Mouse (Mus musculus) hindbrain, embryonic 15.5 days (tissue): ENCODE measurements at regions not wholly inside any gene's neighbourhood (a gene's known extent, or its start where the extent isn't known, plus 50 kb on each side); places are given as distances from the start of the nearest gene placed in this dataset.

Experiments used
- ATAC-seq: fragments of 200-750 bp; cut with Nextera tagmentation; 2 replicates; pipeline ENCODE4 v1.8.0; 2017; ENCODE audit warnings: low read depth, moderate number of reproducible peaks, moderate TSS enrichment; ENCODE audit not compliant: low FRiP score
- H3K27ac ChIP-seq: fragments of 300-500 bp; sonication (generic); replicated peaks from 2 replicates; pipeline ENCODE4 v1.5.1; 2015; ENCODE audit warnings: mild to moderate bottlenecking, inconsistent platforms
- H3K27me3 ChIP-seq: fragments of 300-500 bp; sonication (generic); 2 replicates; pipeline ENCODE4 v1.6.1; 2015; ENCODE audit warnings: control low read depth, inconsistent platforms
- H3K36me3 ChIP-seq: fragments of 300-500 bp; sonication (generic); 2 replicates; pipeline ENCODE4 v1.6.1; 2015; ENCODE audit warnings: control low read depth, inconsistent platforms
- H3K4me1 ChIP-seq: fragments of 300-500 bp; sonication (generic); replicated peaks from 2 replicates; pipeline ENCODE4 v1.6.1; 2015; ENCODE audit warnings: control low read depth, inconsistent platforms
- H3K4me2 ChIP-seq: fragments of 300-500 bp; sonication (generic); 2 replicates; pipeline ENCODE4 v1.6.1; 2015; ENCODE audit warnings: moderate library complexity, mild to moderate bottlenecking, inconsistent platforms
- H3K4me3 ChIP-seq: fragments of 300-500 bp; sonication (generic); 2 replicates; pipeline ENCODE4 v1.5.1; 2015; ENCODE audit warnings: mild to moderate bottlenecking, inconsistent platforms
- H3K9ac ChIP-seq: fragments of 300-500 bp; sonication (generic); 2 replicates; pipeline ENCODE4 v1.6.1; 2015; ENCODE audit warnings: inconsistent platforms
- H3K9me3 ChIP-seq: fragments of 300-500 bp; sonication (generic); 2 replicates; pipeline ENCODE4 v1.6.1; 2016; ENCODE audit warnings: control low read depth, inconsistent platforms
- WGBS: fragments of 180-500 bp; shearing (Covaris S2); methylation state at CpG from one replicate; pipeline ENCODE4 v1.1.7; 2015; 5-methylcytosine and 5-hydroxymethylcytosine counted together

- H3K36me3 ChIP-seq = no peaks in the 10 kb centered on the region
- 86% methylated on average over 5 of the region's 5 CpGs for WGBS
- ATAC-seq = no peak
- no peaks in the 10 kb centered on the region for H3K27me3 ChIP-seq
- H3K27ac ChIP-seq = no peak overlapping the region
- no peak overlapping the region for H3K4me2 ChIP-seq
- H3K9ac ChIP-seq = no peak overlapping the region
- no peaks in the 10 kb centered on the region for H3K9me3 ChIP-seq
- no peaks in the 10 kb centered on the region for H3K4me1 ChIP-seq
- H3K4me3 ChIP-seq = no peak overlapping the region
Observed at GRCm38 (mm10) chr4:66993740-66994139, 166.4 kb downstream of the Tlr4 start.

- H3K9ac ChIP-seq = no peak overlapping the region
- H3K4me3 ChIP-seq = no peak overlapping the region
- H3K4me2 ChIP-seq = no peak overlapping the region
- no peaks in the 10 kb centered on the region for H3K36me3 ChIP-seq
- H3K9me3 ChIP-seq = no peaks in the 10 kb centered on the region
- no peak overlapping the region for H3K27ac ChIP-seq
- H3K27me3 ChIP-seq = no peaks in the 10 kb centered on the region
- no peaks in the 10 kb centered on the region for H3K4me1 ChIP-seq
- ATAC-seq = no peak
Observed at GRCm38 (mm10) chr4:67006220-67006768, 178.9 kb downstream of the Tlr4 start.

DNA sequence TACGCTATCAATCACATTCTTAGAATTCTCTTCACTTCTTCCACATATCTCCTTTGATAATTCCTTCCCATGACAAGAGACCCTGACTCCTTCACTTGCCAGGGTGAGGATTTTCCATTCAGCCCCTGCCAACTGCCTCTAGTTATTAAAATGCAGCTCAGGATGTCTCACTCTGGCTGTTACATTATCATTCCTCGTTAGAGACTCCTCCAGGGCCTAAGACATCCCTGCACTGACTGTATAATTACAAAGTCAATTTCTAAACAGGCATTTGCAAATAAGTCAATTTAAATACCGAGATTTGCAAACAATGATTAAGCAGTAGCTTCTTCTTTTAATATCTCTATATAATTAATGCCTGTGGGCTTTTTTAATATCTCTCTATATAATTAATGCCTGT is 184.3 kb downstream of the Tlr4 start:
- no peaks in the 10 kb centered on the region for H3K36me3 ChIP-seq
- H3K27ac ChIP-seq = no peak overlapping the region
- no peak overlapping the region for H3K4me3 ChIP-seq
- H3K4me2 ChIP-seq = no peak overlapping the region
- WGBS = 53% methylated on average over 3 of the region's 3 CpGs
- H3K9me3 ChIP-seq = no peaks in the 10 kb centered on the region
- no peaks in the 10 kb centered on the region for H3K27me3 ChIP-seq
- H3K4me1 ChIP-seq = no peaks in the 10 kb centered on the region
- H3K9ac ChIP-seq = no peak overlapping the region
- ATAC-seq = peak; percentile 63

- Histone ChIP-seq H3K4me1 (no peaks in the 10 kb centered on the region), H3K36me3 (no peaks in the 10 kb centered on the region), H3K27me3 (no peaks in the 10 kb centered on the region), H3K27ac (no peak overlapping the region), H3K4me3 (no peak overlapping the region), H3K9ac (no peak overlapping the region), H3K4me2 (no peak overlapping the region), H3K9me3 (no peaks in the 10 kb centered on the region)
- 64% methylated on average over 3 of the region's 3 CpGs for WGBS
- 0 out of 2 replicates have a peak, but pooled peaks have one; percentile 19 for ATAC-seq
Observed at GRCm38 (mm10) chr4:67044038-67044437, 216.7 kb downstream of the Tlr4 start.
